Mouse (Mus musculus) cerebellum, adult 18-20 months (tissue): Measurements from ENCODE around the gene Hba-a1.

Experiments
- DNase-seq, 2 experiments: peaks; one replicate each; pipeline ENCODE4 v3.0.0; 2021

Gene Hba-a1

GRCm38 (mm10) chr11:32297866-32298531, 14.7 kb downstream of the Hba-a1 start:
- DNase-seq: no peak

- no peak for DNase-seq
Observed at GRCm38 (mm10) chr11:32298532-32298918, 15.2 kb downstream of the Hba-a1 start.

GRCm38 (mm10) chr11:32299865-32300264, 16.6 kb downstream of the Hba-a1 start, which contains the start of gene Hbq1a:
Hbq1a (plus strand) TSS chr11:32300069.
- peak; percentile 65 to 76 for DNase-seq

GRCm38 (mm10) chr11:32300279-32301267, 17.3 kb downstream of the Hba-a1 start:
- no peak for DNase-seq

- DNase-seq: no peak
Observed at GRCm38 (mm10) chr11:32301506-32301905, 18.2 kb downstream of the Hba-a1 start.

- no peak for DNase-seq
Observed at GRCm38 (mm10) chr11:32302824-32303419, 19.6 kb downstream of the Hba-a1 start.

GRCm38 (mm10) chr11:32303455-32303854, 20.1 kb downstream of the Hba-a1 start:
- DNase-seq: no peak

GRCm38 (mm10) chr11:32307006-32307405, 23.7 kb downstream of the Hba-a1 start:
- no peak for DNase-seq

- no peak for DNase-seq
Observed at GRCm38 (mm10) chr11:32309446-32309845, 26.1 kb downstream of the Hba-a1 start.

GRCm38 (mm10) chr11:32309928-32310327, 26.6 kb downstream of the Hba-a1 start:
- DNase-seq: no peak

GRCm38 (mm10) chr11:32316009-32316408, 32.7 kb downstream of the Hba-a1 start:
- DNase-seq: no peak

GRCm38 (mm10) chr11:32320507-32321195, 37.3 kb downstream of the Hba-a1 start:
- DNase-seq: no peak

- DNase-seq: peak; percentile 35 to 61
Observed at GRCm38 (mm10) chr11:32321196-32321565, 37.9 kb downstream of the Hba-a1 start.

GRCm38 (mm10) chr11:32324609-32325008, 41.3 kb downstream of the Hba-a1 start:
- DNase-seq: peak; percentile 78 to 88

- DNase-seq: no peak
Observed at GRCm38 (mm10) chr11:32331075-32331474, 47.8 kb downstream of the Hba-a1 start.

- no peak for DNase-seq
Observed at GRCm38 (mm10) chr11:32331861-32332260, 48.5 kb downstream of the Hba-a1 start.

- DNase-seq: no peak
Observed at GRCm38 (mm10) chr11:32333235-32333634, 49.9 kb downstream of the Hba-a1 start.
